Comparison of ENCODE assay signal across 8 mouse cellular contexts in the genomic region with DNA sequence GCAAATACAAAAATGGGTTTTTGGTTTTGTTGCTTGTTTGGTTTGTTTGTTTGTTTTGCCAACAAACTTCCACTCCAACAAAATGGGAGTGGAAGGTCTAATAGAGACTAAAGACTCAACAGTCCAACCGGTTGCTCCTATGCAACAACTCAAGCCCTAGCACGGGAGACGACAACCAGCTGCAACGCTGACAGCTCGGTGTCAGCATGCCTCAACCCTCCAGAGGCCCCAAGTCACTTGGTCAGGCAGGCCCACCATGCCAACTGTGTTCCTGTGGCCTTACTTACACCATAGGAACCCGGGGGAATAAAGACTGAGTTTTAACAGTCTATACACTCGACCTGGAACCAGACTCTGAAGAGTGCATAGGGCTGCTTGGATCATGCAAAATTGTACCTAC. TPM values are rescaled to one million over a fixed set of nuclear protein-coding genes. Genes with fewer than 3 reads are reported as not detected.
A peak's percentile ranks its signal among the peaks of the same experiment; 100 is the strongest.
DNase-seq lines count a peak whose midpoint lies in the region; ATAC-seq and TF ChIP-seq lines count a peak whose summit lies in the region.

No protein-coding gene starts in this region.

- peak overlapping the region; percentile 95 for H3K9ac ChIP-seq in hindbrain, embryonic 11.5 days (ENCODE audit: low read depth, low read length)

- peak overlapping the region; percentile 93 for H3K4me3 ChIP-seq in layer of hippocampus, adult 2 months
- H3K4me3 ChIP-seq in hindbrain, embryonic 11.5 days (ENCODE audit: low read depth, low read length), result peak overlapping the region; percentile 98

- TF ChIP-seq CTCF in layer of hippocampus, adult 2 months (conservative IDR thresholded peaks at IDR 0.05), result no peak

- 0 out of 2 replicates have a peak, but pooled peaks have one; percentile 2 for ATAC-seq in common myeloid progenitor, adult 5-6 weeks (replicated peaks; ENCODE audit: low read depth, poor library complexity, severe bottlenecking)
- ATAC-seq in hindbrain, embryonic 11.5 days (ENCODE audit: low FRiP score), result peak; percentile 28
- ATAC-seq in megakaryocyte, adult 5-6 weeks (ENCODE audit: poor library complexity, severe bottlenecking), result peak; percentile 4; the same call in 1 of the 2 replicates

- no peak for DNase-seq in layer of hippocampus, adult 2 months (ENCODE audit: low spot score in 2 of 2)
- DNase-seq in layer of hippocampus, postnatal 36 days, result no peak
- no peak for DNase-seq in hindbrain, embryonic 11.5 days (ENCODE audit: low spot score)
- DNase-seq in left cerebral cortex, postnatal 36 days (ENCODE audit: low spot score in 2 of 2), result no peak
- DNase-seq in adrenal gland, postnatal 36 days, result no peak
- DNase-seq in layer of hippocampus, adult 8-10 months (ENCODE audit: low spot score in 2 of 2), result no peak

- H3K36me3 ChIP-seq in hindbrain, embryonic 11.5 days (ENCODE audit: control insufficient read depth, insufficient read depth, low read length), result no peaks in the 10 kb centered on the region

- H3K27ac ChIP-seq in layer of hippocampus, adult 2 months, result peak overlapping the region; percentile 89
- no peak overlapping the region for H3K27ac ChIP-seq in hindbrain, embryonic 11.5 days (ENCODE audit: low read depth, low read length)

- H3K4me2 ChIP-seq in hindbrain, embryonic 11.5 days (replicated peaks; ENCODE audit: low read depth, low read length), result peak overlapping the region; percentile 92

- H3K27me3 ChIP-seq in hindbrain, embryonic 11.5 days (ENCODE audit: control insufficient read depth, insufficient read depth, low read length), result no peaks in the 10 kb centered on the region

- H3K4me1 ChIP-seq in hindbrain, embryonic 11.5 days (replicated peaks; ENCODE audit: control insufficient read depth, insufficient read depth, low read length), result no peaks in the 10 kb centered on the region; the same call in 1 of the 2 replicates

- intact Hi-C loops in left cerebral cortex, postnatal 36 days (cut with DNase I), result no loop called here

- 7% methylated on average over 7 of the region's 7 CpGs for WGBS in hindbrain, embryonic 11.5 days

- no peaks in the 10 kb centered on the region for H3K9me3 ChIP-seq in hindbrain, embryonic 11.5 days (ENCODE audit: control insufficient read depth, low read length)

RNA-seq across cellular contexts. Expression of gene Kctd3, which starts 0.8 kb away (rescaled TPM):
- total RNA-seq in layer of hippocampus, adult 2 months (2021), result 10 to 100 TPM; 83.9 to 84.8 TPM
- 10 to 100 TPM; 79.0 to 89.2 TPM for total RNA-seq in layer of hippocampus, postnatal 36 days (2021)
- total RNA-seq in common myeloid progenitor, adult 5-6 weeks (2017), result 17.0 and 20.3 TPM in 2 replicates
- polyA plus RNA-seq in hindbrain, embryonic 11.5 days (2014; fragmentation: Nextera tagmentation; extraction: Ambion mirVana), result 36.7 and 39.7 TPM in 2 replicates
- 6.2 and 7.5 TPM in 2 replicates for total RNA-seq in megakaryocyte, adult 5-6 weeks (2015)
- 8.3 and 17.5 TPM in 2 replicates for total RNA-seq in megakaryocyte, adult 5-6 weeks (2017)
- 10 to 100 TPM; 95.0 to 97.8 TPM for total RNA-seq in left cerebral cortex, postnatal 36 days (2021)
- total RNA-seq in adrenal gland, postnatal 36 days (2021), result 10 to 100 TPM; 30.9 to 33.7 TPM
- total RNA-seq in layer of hippocampus, adult 8-10 months (2022), result 10 to 100 TPM; 71.9 to 99.6 (median 91.4) TPM
